8 mouse cellular contexts compared by ENCODE assay signal in genomic region chr7:80294062-80294763, GRCm38 (mm10). TPM values are rescaled to one million over a fixed set of nuclear protein-coding genes. Genes with fewer than 3 reads are reported as not detected.
DNase-seq lines count a peak whose midpoint lies in the region; ATAC-seq and TF ChIP-seq lines count a peak whose summit lies in the region.

Gene Prc1 (plus strand): TSS chr7:80294450.

- no peak for TF ChIP-seq POLR2A in cortical plate, adult 2 months (IDR thresholded peaks at IDR 0.05; ENCODE audit: extremely low read depth, insufficient read depth, low read length)

- no peaks in the 10 kb centered on the region for H3K27me3 ChIP-seq in megakaryocyte, embryonic 14.5 days (replicated peaks)

- H3K27ac ChIP-seq in cortical plate, adult 2 months (ENCODE audit: insufficient read depth, low read length), result no peak within 1 kb of the TSS

- H3K4me1 ChIP-seq in cortical plate, adult 2 months (ENCODE audit: control insufficient read depth, insufficient read depth, low read length), result no peaks in the 10 kb centered on the region
- peaks cover 47% of the 10 kb centered on the region for H3K4me1 ChIP-seq in megakaryocyte, embryonic 14.5 days

- ATAC-seq in activated CD4-positive, CD25-positive, alpha-beta regulatory T cell, adult 4 months, result peak; percentile 94

- no peaks in the 10 kb centered on the region for H3K9me3 ChIP-seq in megakaryocyte, embryonic 14.5 days

- TF ChIP-seq CTCF in cortical plate, adult 2 months (IDR thresholded peaks at IDR 0.05; ENCODE audit: extremely low read depth, insufficient read depth, low read length), result no peak

- H3K36me3 ChIP-seq in megakaryocyte, embryonic 14.5 days (replicated peaks; ENCODE audit: low read length), result peaks cover 50% of the 10 kb centered on the region

- DNase-seq in gastrocnemius, adult 8-10 months (ENCODE audit: low spot score in 2 of 2), result peak; percentile 96 to 97
- DNase-seq in hindlimb bud, embryonic 11.5 days (ENCODE audit: extremely low spot score, low read depth, low spot score), result peak; percentile 88
- DNase-seq in left cerebral cortex, adult 8-10 months (ENCODE audit: low spot score in 2 of 2), result peak; percentile 98
- DNase-seq in right cerebral cortex, postnatal 10 days (ENCODE audit: low spot score in 2 of 2), result peak; percentile 98
- DNase-seq in urinary bladder, postnatal 25 days (ENCODE audit: low spot score), result peak; percentile 94

- H3K4me3 ChIP-seq in cortical plate, adult 2 months (ENCODE audit: insufficient read depth, low read length), result peak within 1 kb of the TSS; percentile 37
- peak within 1 kb of the TSS; percentile 96 for H3K4me3 ChIP-seq in megakaryocyte, embryonic 14.5 days (replicated peaks)

RNA-seq across cellular contexts. Expression of gene Prc1, which starts in this region (rescaled TPM):
- 10 to 100 TPM; 49.3 to 56.0 TPM for polyA plus RNA-seq in activated CD4-positive, CD25-positive, alpha-beta regulatory T cell, adult 4 months (2017; shearing (Covaris generic))
- 0.98 and 3.0 TPM in 2 replicates for polyA plus RNA-seq in cortical plate, adult 2 months (2012; rRNA removed)
- total RNA-seq in gastrocnemius, adult 8-10 months (2022), result under 1 TPM in 1 of 4 experiments, not detected in 3; 0.17 TPM
- 1 to 10 TPM in 3 of 4 experiments, under 1 TPM in 1; 0.51 to 1.8 (median 1.7) TPM for total RNA-seq in left cerebral cortex, adult 8-10 months (2022)
- 5.6 TPM in 1 of 2 replicates, not detected in the other for polyA plus RNA-seq in megakaryocyte, embryonic 14.5 days (2012; ENCODE audit: insufficient read depth, low replicate concordance)

Comparison
In these comparisons a context has a peak if more than half of its experiments do, and no peak if none do; other contexts are left out.
1. Peak in DNase-seq in gastrocnemius, adult 8-10 months; RNA of the gene not detected or under 1 TPM.